Mouse (Mus musculus) hindbrain, embryonic 14.5 days (tissue): ENCODE measurements around the gene Tulp1. TPM values are rescaled to one million over a fixed set of nuclear protein-coding genes. Genes with fewer than 3 reads are reported as not detected.
"Not testable (repeated sequence)": the region's sequence is repeated elsewhere in the genome, so short reads cannot be mapped to it uniquely, and the experiment has no call there.

ENCODE experiments used
- ATAC-seq: fragments of 200-750 bp; cut with Nextera tagmentation; 2 replicates; pipeline ENCODE4 v1.8.0; 2017; ENCODE audit warnings: moderate number of reproducible peaks, mild to moderate bottlenecking, moderate TSS enrichment, moderate library complexity; ENCODE audit not compliant: low FRiP score
- DNase-seq: peaks from one replicate; pipeline ENCODE4 v3.0.0-alpha.2; 2015; ENCODE audit warnings: low spot score
- H3K27ac ChIP-seq: fragments of 300-500 bp; sonication (generic); 2 replicates; pipeline ENCODE4 v1.5.1; 2014; ENCODE audit warnings: mild to moderate bottlenecking, moderate library complexity
- H3K27me3 ChIP-seq: fragments of 300-500 bp; sonication (generic); 2 replicates; pipeline ENCODE4 v1.6.1; 2014; ENCODE audit warnings: mild to moderate bottlenecking, low read length, mixed read lengths; ENCODE audit not compliant: control insufficient read depth, insufficient read depth
- H3K36me3 ChIP-seq: fragments of 300-500 bp; sonication (generic); replicated peaks from 2 replicates; pipeline ENCODE4 v1.6.1; 2014; ENCODE audit not compliant: control insufficient read depth, insufficient read depth
- H3K4me1 ChIP-seq: fragments of 300-500 bp; sonication (generic); replicated peaks from 2 replicates; pipeline ENCODE4 v1.6.1; 2014; ENCODE audit warnings: antibody characterized with exemption, low read length, mixed read lengths; ENCODE audit not compliant: control insufficient read depth, insufficient read depth
- H3K4me2 ChIP-seq: fragments of 300-500 bp; sonication (generic); replicated peaks from 2 replicates; pipeline ENCODE4 v1.6.1; 2014; ENCODE audit warnings: mild to moderate bottlenecking, moderate library complexity
- H3K4me3 ChIP-seq: fragments of 300-500 bp; sonication (generic); replicated peaks from 2 replicates; pipeline ENCODE4 v1.5.1; 2014; ENCODE audit warnings: mild to moderate bottlenecking, low read length
- H3K9ac ChIP-seq: fragments of 300-500 bp; sonication (generic); 2 replicates; pipeline ENCODE4 v1.6.1; 2014
- H3K9me3 ChIP-seq: fragments of 300-500 bp; sonication (generic); 2 replicates; pipeline ENCODE4 v1.6.1; 2016; ENCODE audit warnings: low read length; ENCODE audit not compliant: control insufficient read depth
- WGBS: fragments of 180-500 bp; shearing (Covaris S2); extraction: QIAGEN DNeasy Blood & Tissue Kit; methylation state at CpG from one replicate; pipeline ENCODE4 v1.1.7; 2014; 5-methylcytosine and 5-hydroxymethylcytosine counted together
- polyA plus RNA-seq: library from polyadenylated mRNA; unstranded; fragments of >200 nt; fragmentation: Nextera tagmentation; extraction: Ambion mirVana; gene quantifications from 2 replicates; pipeline ENCODE4 v1.2.1, GENCODE M21; 2014

Tulp1 gene
- 1.2 and 1.7 TPM in 2 replicates for polyA plus RNA-seq

GRCm38 (mm10) chr17:28365122-28365521 is at the start of gene Tulp1:
Gene Tulp1 (minus strand): TSS chr17:28365222.
- H3K9ac ChIP-seq: no peak within 1 kb of the TSS
- H3K4me2 ChIP-seq: peak within 1 kb of the TSS; percentile 30
- H3K36me3 ChIP-seq: no peaks in the 10 kb centered on the region
- peak within 1 kb of the TSS; percentile 9; the same call in 1 of the 2 replicates for H3K4me3 ChIP-seq
- no peak for DNase-seq
- H3K9me3 ChIP-seq: no peaks in the 10 kb centered on the region
- no peak for ATAC-seq
- peaks cover 14% of the 10 kb centered on the region for H3K4me1 ChIP-seq
- 27% methylated on average over 8 of the region's 8 CpGs for WGBS
- no peak within 1 kb of the TSS for H3K27ac ChIP-seq
- peaks cover 60% of the 10 kb centered on the region for H3K27me3 ChIP-seq

GRCm38 (mm10) chr17:28411381-28411960 is 46.4 kb upstream of the Tulp1 start:
- H3K27me3 ChIP-seq: no peaks in the 10 kb centered on the region
- ATAC-seq (no peak), DNase-seq (no peak)
- no peak overlapping the region for H3K27ac ChIP-seq
- no peaks in the 10 kb centered on the region for H3K9me3 ChIP-seq
- no peaks in the 10 kb centered on the region for H3K4me1 ChIP-seq
- H3K36me3 ChIP-seq: peaks cover 26% of the 10 kb centered on the region; the same call in 1 of the 2 replicates
- no peak overlapping the region for H3K4me2 ChIP-seq
- H3K4me3 ChIP-seq: no peak overlapping the region
- H3K9ac ChIP-seq: no peak overlapping the region
- 85% methylated on average over 10 of the region's 10 CpGs for WGBS

GRCm38 (mm10) chr17:28410731-28411130 is 45.7 kb upstream of the Tulp1 start:
- Histone ChIP-seq H3K27me3 (no peaks in the 10 kb centered on the region), H3K9me3 (no peaks in the 10 kb centered on the region), H3K4me3 (no peak overlapping the region), H3K4me1 (no peaks in the 10 kb centered on the region), H3K27ac (no peak overlapping the region), H3K36me3 (peaks cover 30% of the 10 kb centered on the region; the same call in 1 of the 2 replicates), H3K9ac (no peak overlapping the region), H3K4me2 (no peak overlapping the region)
- DNase-seq (no peak), ATAC-seq (no peak)
- 91% methylated on average over 4 of the region's 4 CpGs for WGBS

- ATAC-seq (no peak), DNase-seq (no peak)
- H3K4me2 ChIP-seq: no peak overlapping the region
- 86% methylated on average over 5 of the region's 5 CpGs for WGBS
- H3K4me3 ChIP-seq: no peak overlapping the region
- no peaks in the 10 kb centered on the region for H3K9me3 ChIP-seq
- H3K9ac ChIP-seq: no peak overlapping the region
- H3K36me3 ChIP-seq: peaks cover 22% of the 10 kb centered on the region; the same call in 1 of the 2 replicates
- no peaks in the 10 kb centered on the region for H3K27me3 ChIP-seq
- H3K27ac ChIP-seq: no peak overlapping the region
- H3K4me1 ChIP-seq: no peaks in the 10 kb centered on the region
Observed at GRCm38 (mm10) chr17:28408251-28408918, 43.4 kb upstream of the Tulp1 start.

- ATAC-seq: peak; percentile 82; the same call in 1 of the 2 replicates
- Histone ChIP-seq H3K36me3 (peaks cover 23% of the 10 kb centered on the region; the same call in 1 of the 2 replicates), H3K9ac (no peak overlapping the region), H3K27ac (no peak overlapping the region), H3K4me2 (no peak overlapping the region), H3K4me3 (no peak overlapping the region), H3K9me3 (no peaks in the 10 kb centered on the region), H3K4me1 (no peaks in the 10 kb centered on the region), H3K27me3 (no peaks in the 10 kb centered on the region)
- DNase-seq: peak; percentile 81
- WGBS: 43% methylated on average over 15 of the region's 15 CpGs
Observed at GRCm38 (mm10) chr17:28407418-28408250, 42.6 kb upstream of the Tulp1 start.

- Histone ChIP-seq H3K27me3 (no peaks in the 10 kb centered on the region), H3K9ac (no peak overlapping the region), H3K4me3 (no peak overlapping the region), H3K36me3 (peaks cover 28% of the 10 kb centered on the region; the same call in 1 of the 2 replicates), H3K4me2 (no peak overlapping the region), H3K4me1 (no peaks in the 10 kb centered on the region), H3K27ac (no peak overlapping the region), H3K9me3 (no peaks in the 10 kb centered on the region)
- DNase-seq (no peak), ATAC-seq (no peak)
- WGBS: 80% methylated on average over 7 of the region's 7 CpGs
Observed at GRCm38 (mm10) chr17:28406471-28406870, 41.4 kb upstream of the Tulp1 start.

- H3K9me3 ChIP-seq, H3K27me3 ChIP-seq, ATAC-seq, H3K4me3 ChIP-seq, H3K9ac ChIP-seq, H3K27ac ChIP-seq, DNase-seq, H3K4me2 ChIP-seq, H3K4me1 ChIP-seq: not testable (repeated sequence)
- WGBS: 98% methylated on average over 2 of the region's 2 CpGs
- peaks cover 22% of the 10 kb centered on the region for H3K36me3 ChIP-seq
Observed at GRCm38 (mm10) chr17:28404745-28405144, 39.7 kb upstream of the Tulp1 start.

- no peak for ATAC-seq
- peaks cover 26% of the 10 kb centered on the region for H3K36me3 ChIP-seq
- 96% methylated on average over 11 of the region's 11 CpGs for WGBS
Observed at GRCm38 (mm10) chr17:28404301-28404700, 39.3 kb upstream of the Tulp1 start.

GRCm38 (mm10) chr17:28394994-28395393 is 30.0 kb upstream of the Tulp1 start:
- no peak for DNase-seq
- H3K4me2 ChIP-seq: no peak overlapping the region
- no peaks in the 10 kb centered on the region for H3K4me1 ChIP-seq
- H3K27ac ChIP-seq: no peak overlapping the region
- H3K9ac ChIP-seq: no peak overlapping the region
- no peak for ATAC-seq
- H3K27me3 ChIP-seq: no peaks in the 10 kb centered on the region
- H3K36me3 ChIP-seq: peaks cover 15% of the 10 kb centered on the region
- no peaks in the 10 kb centered on the region for H3K9me3 ChIP-seq
- H3K4me3 ChIP-seq: no peak overlapping the region
- WGBS: 87% methylated on average over 7 of the region's 7 CpGs

More at GRCm38 (mm10) chr17:28404301-28404700, 39.3 kb upstream of the Tulp1 start:
- no peak for DNase-seq
- Histone ChIP-seq H3K4me2 (no peak overlapping the region), H3K9ac (no peak overlapping the region), H3K4me1 (no peaks in the 10 kb centered on the region), H3K9me3 (no peaks in the 10 kb centered on the region), H3K27ac (no peak overlapping the region), H3K4me3 (no peak overlapping the region), H3K27me3 (no peaks in the 10 kb centered on the region)
